Mouse (Mus musculus) stomach, adult 2 months (tissue): ENCODE data around the gene Wtip. TPM values are rescaled to one million over a fixed set of nuclear protein-coding genes. Genes with fewer than 3 reads are reported as not detected.

Experiments used
- polyA plus RNA-seq: library from polyadenylated mRNA; depleted of rRNA; stranded (reverse); fragments of >200 nt; gene quantifications from 2 replicates; pipeline ENCODE4 v1.2.3, GENCODE M21; 2012; rRNA removed

The Wtip gene
- polyA plus RNA-seq, result 22.0 and 45.2 TPM in 2 replicates

GRCm38 (mm10) chr7:34133117-34133762 lies at the start of gene Wtip:
Gene Wtip, minus strand, starts transcription at chr7:34133268.

GRCm38 (mm10) chr7:34169454-34169853 lies 36.4 kb upstream of the Wtip start, which contains the start of gene Uba2:
Gene Uba2, minus strand, starts transcription at chr7:34169599.

GRCm38 (mm10) chr7:34094911-34095481 lies 38.1 kb downstream of the Wtip start, which contains the start of gene Scgb1b30:
Gene Scgb1b30, plus strand, starts transcription at chr7:34095431.

Other genes with a start within 250 kb of the Wtip start
- not detected in 2 replicates for gene Scgb2b26, start 188.2 kb downstream of the Wtip start, polyA plus RNA-seq
- gene Scgb2b27, start 119.3 kb downstream of the Wtip start, polyA plus RNA-seq, result not detected in 2 replicates
- not detected in 2 replicates for gene Scgb1b27, start 111.8 kb downstream of the Wtip start, polyA plus RNA-seq
- gene Scgb1b30, start 37.8 kb downstream of the Wtip start, polyA plus RNA-seq, result not detected in 2 replicates
- gene Uba2, start 36.3 kb upstream of the Wtip start, polyA plus RNA-seq, result 8.5 and 11.1 TPM in 2 replicates
- 9.4 and 14.3 TPM in 2 replicates for gene Pdcd2l, start 63.4 kb upstream of the Wtip start, polyA plus RNA-seq
- gene Gpi1, start 97.1 kb upstream of the Wtip start, polyA plus RNA-seq, result 298 and 321 TPM in 2 replicates
- gene Gm6096, start 117.8 kb upstream of the Wtip start, polyA plus RNA-seq, result not detected in 2 replicates
- 9.7 and 10.4 TPM in 2 replicates for gene 4931406P16Rik, start 180.3 kb upstream of the Wtip start, polyA plus RNA-seq